Mouse (Mus musculus) naive thymus-derived CD4-positive, alpha-beta T cell, adult 2 months (primary cell): ENCODE data around the gene Jazf1.
A peak's percentile ranks its signal among the peaks of the same experiment; 100 is the strongest.

Experiments
- DNase-seq: peaks from one replicate; pipeline ENCODE4 v3.0.0-alpha.2; 2011; ENCODE audit warnings: low read depth

Jazf1 gene

GRCm38 (mm10) chr6:52955304-52955703 is 113.1 kb downstream of the Jazf1 start:
- DNase-seq, result peak; percentile 27

- DNase-seq, result no peak
Observed at GRCm38 (mm10) chr6:52954861-52955260, 113.6 kb downstream of the Jazf1 start.

- no peak for DNase-seq
Observed at GRCm38 (mm10) chr6:52954441-52954840, 114.0 kb downstream of the Jazf1 start.

- DNase-seq, result no peak
Observed at GRCm38 (mm10) chr6:52952526-52952900, 115.9 kb downstream of the Jazf1 start.

- DNase-seq, result no peak
Observed at GRCm38 (mm10) chr6:52951871-52952525, 116.4 kb downstream of the Jazf1 start.

- DNase-seq, result no peak
Observed at GRCm38 (mm10) chr6:52950371-52950770, 118.1 kb downstream of the Jazf1 start.

GRCm38 (mm10) chr6:52942534-52942933 is 125.9 kb downstream of the Jazf1 start:
- DNase-seq, result no peak

- no peak for DNase-seq
Observed at GRCm38 (mm10) chr6:52942101-52942500, 126.3 kb downstream of the Jazf1 start.

GRCm38 (mm10) chr6:52937916-52938315 is 130.5 kb downstream of the Jazf1 start:
- DNase-seq, result no peak

GRCm38 (mm10) chr6:52936995-52937394 is 131.4 kb downstream of the Jazf1 start:
- no peak for DNase-seq

GRCm38 (mm10) chr6:52934021-52934420 is 134.4 kb downstream of the Jazf1 start:
- no peak for DNase-seq

GRCm38 (mm10) chr6:52932603-52933178 is 135.7 kb downstream of the Jazf1 start:
- no peak for DNase-seq

GRCm38 (mm10) chr6:52929358-52929757 is 139.1 kb downstream of the Jazf1 start:
- no peak for DNase-seq

- DNase-seq, result no peak
Observed at GRCm38 (mm10) chr6:52926947-52927346, 141.5 kb downstream of the Jazf1 start.

GRCm38 (mm10) chr6:52925458-52926042 is 142.9 kb downstream of the Jazf1 start:
- no peak for DNase-seq

GRCm38 (mm10) chr6:52921248-52921647 is 147.2 kb downstream of the Jazf1 start:
- no peak for DNase-seq

- DNase-seq, result no peak
Observed at GRCm38 (mm10) chr6:52920719-52921118, 147.7 kb downstream of the Jazf1 start.

GRCm38 (mm10) chr6:52919442-52919841 is 149.0 kb downstream of the Jazf1 start:
- no peak for DNase-seq

GRCm38 (mm10) chr6:52918980-52919379 is 149.5 kb downstream of the Jazf1 start:
- DNase-seq, result peak; percentile 73

- no peak for DNase-seq
Observed at GRCm38 (mm10) chr6:52917471-52917870, 151.0 kb downstream of the Jazf1 start.

GRCm38 (mm10) chr6:52916836-52917376 is 151.5 kb downstream of the Jazf1 start:
- no peak for DNase-seq

GRCm38 (mm10) chr6:52914921-52915320 is 153.5 kb downstream of the Jazf1 start:
- no peak for DNase-seq
